ENCODE assay signal across 8 mouse cellular contexts in genomic region chr11:75679439-75680171, GRCm38 (mm10). TPM values are rescaled to one million over a fixed set of nuclear protein-coding genes. Genes with fewer than 3 reads are reported as not detected.
DNase-seq lines count a peak whose midpoint lies in the region; ATAC-seq and TF ChIP-seq lines count a peak whose summit lies in the region.

No protein-coding gene starts in this region.

- DNase-seq in adrenal gland, adult 18-20 months (ENCODE audit: low spot score in 2 of 2), result peak; percentile 54 to 62
- peak; percentile 76 for DNase-seq in kidney, postnatal 14 days
- no peak for DNase-seq in thymus, postnatal 10 days (ENCODE audit: low spot score in 2 of 2)

- no peaks in the 10 kb centered on the region for H3K9me3 ChIP-seq in ES-Bruce4 (replicated peaks; ENCODE audit: control insufficient read depth, insufficient read depth, low read length, poor library complexity, severe bottlenecking)
- no peaks in the 10 kb centered on the region; the same call in 1 of the 2 replicates for H3K9me3 ChIP-seq in heart, embryonic 16.5 days (replicated peaks; ENCODE audit: control insufficient read depth, low read length)
- H3K9me3 ChIP-seq in lung, embryonic 15.5 days, result no peaks in the 10 kb centered on the region

- no peak for TF ChIP-seq POLR2A in ES-Bruce4 (IDR thresholded peaks at IDR 0.05; ENCODE audit: insufficient read depth, low read length)
- TF ChIP-seq POLR2A in olfactory bulb, adult 2 months (IDR thresholded peaks at IDR 0.05; ENCODE audit: insufficient read depth, low read depth, low read length), result no peak

- TF ChIP-seq EP300 in ES-Bruce4 (IDR thresholded peaks at IDR 0.05; ENCODE audit: insufficient read depth, low read depth, low read length), result no peak

- H3K36me3 ChIP-seq in ES-Bruce4 (ENCODE audit: control insufficient read depth, insufficient read depth, low read length, poor library complexity, severe bottlenecking), result peaks cover 13% of the 10 kb centered on the region
- peaks cover 9% of the 10 kb centered on the region; the same call in 1 of the 2 replicates for H3K36me3 ChIP-seq in heart, embryonic 16.5 days (ENCODE audit: control insufficient read depth, insufficient read depth)
- peaks cover 17% of the 10 kb centered on the region for H3K36me3 ChIP-seq in lung, embryonic 15.5 days

- no peaks in the 10 kb centered on the region for H3K4me1 ChIP-seq in ES-Bruce4 (ENCODE audit: control insufficient read depth, insufficient read depth, low read length)
- H3K4me1 ChIP-seq in heart, embryonic 16.5 days (ENCODE audit: control insufficient read depth, insufficient read depth, low read length), result peaks cover 20% of the 10 kb centered on the region
- peaks cover 17% of the 10 kb centered on the region for H3K4me1 ChIP-seq in lung, embryonic 15.5 days
- peaks cover 2% of the 10 kb centered on the region; the same call in 1 of the 2 replicates for H3K4me1 ChIP-seq in olfactory bulb, adult 2 months (ENCODE audit: control insufficient read depth, insufficient read depth, low read length)

- no peaks in the 10 kb centered on the region for H3K27me3 ChIP-seq in ES-Bruce4 (ENCODE audit: control insufficient read depth, insufficient read depth, low read length, poor library complexity, severe bottlenecking)
- H3K27me3 ChIP-seq in heart, embryonic 16.5 days (ENCODE audit: control insufficient read depth, insufficient read depth, low read length), result no peaks in the 10 kb centered on the region
- no peaks in the 10 kb centered on the region for H3K27me3 ChIP-seq in lung, embryonic 15.5 days

- WGBS in heart, embryonic 16.5 days, result under 1% methylated on average over 43 of the region's 43 CpGs
- WGBS in lung, embryonic 15.5 days, result under 1% methylated on average over 43 of the region's 43 CpGs
- under 1% methylated on average over 43 of the region's 43 CpGs for WGBS in olfactory bulb, adult 2 months

- peak overlapping the region; percentile 97 for H3K4me3 ChIP-seq in ES-Bruce4 (ENCODE audit: low read depth, low read length)
- peak overlapping the region; percentile 99 for H3K4me3 ChIP-seq in heart, embryonic 16.5 days (ENCODE audit: low read length)
- peak overlapping the region; percentile 100 for H3K4me3 ChIP-seq in lung, embryonic 15.5 days
- peak overlapping the region; percentile 95 for H3K4me3 ChIP-seq in olfactory bulb, adult 2 months (ENCODE audit: insufficient read depth, low read depth, low read length)

- peak; percentile 61 for ATAC-seq in erythroid progenitor cell, adult 5-6 weeks (replicated peaks; ENCODE audit: low FRiP score, poor library complexity, severe bottlenecking)
- ATAC-seq in heart, embryonic 16.5 days (replicated peaks; ENCODE audit: extremely low read depth, insufficient read depth, low FRiP score), result peak; percentile 68
- peak; percentile 78 for ATAC-seq in lung, embryonic 15.5 days (ENCODE audit: borderline replicate concordance, extremely low read depth, low FRiP score, low TSS enrichment)

- no peak for TF ChIP-seq CTCF in ES-Bruce4 (IDR thresholded peaks at IDR 0.05; ENCODE audit: low read depth, low read length)
- no peak; the same call in 1 of the 2 replicates for TF ChIP-seq CTCF in olfactory bulb, adult 2 months (IDR thresholded peaks at IDR 0.05; ENCODE audit: insufficient read depth, low read depth, low read length)

- H3K9ac ChIP-seq in ES-Bruce4 (ENCODE audit: low read depth, poor library complexity, severe bottlenecking), result peak overlapping the region; percentile 93
- H3K9ac ChIP-seq in heart, embryonic 16.5 days (ENCODE audit: low read length), result peak overlapping the region; percentile 100
- peak overlapping the region; percentile 95 for H3K9ac ChIP-seq in lung, embryonic 15.5 days

- H3K27ac ChIP-seq in ES-Bruce4 (ENCODE audit: insufficient read depth, low read length), result peak overlapping the region; percentile 63
- H3K27ac ChIP-seq in heart, embryonic 16.5 days (ENCODE audit: low read length), result peak overlapping the region; percentile 98
- H3K27ac ChIP-seq in lung, embryonic 15.5 days, result peak overlapping the region; percentile 92
- H3K27ac ChIP-seq in olfactory bulb, adult 2 months (ENCODE audit: insufficient read depth, low read depth, low read length), result peak overlapping the region; percentile 83

- peak overlapping the region; percentile 92 for H3K4me2 ChIP-seq in heart, embryonic 16.5 days (ENCODE audit: low read depth, low read length)
- peak overlapping the region; percentile 78 for H3K4me2 ChIP-seq in lung, embryonic 15.5 days

RNA-seq across cellular contexts. Expression of gene Crk, which starts 0.5 kb away (rescaled TPM):
- polyA plus RNA-seq in ES-Bruce4 (2011; ENCODE audit: insufficient read depth, insufficient read length, low read depth, missing spikeins), result 86.0 and 91.5 TPM in 2 replicates
- 100 to 1,000 TPM; 115 to 132 TPM for total RNA-seq in adrenal gland, adult 18-20 months (2021)
- 32.1 and 41.5 TPM in 2 replicates for total RNA-seq in erythroid progenitor cell, adult 5-6 weeks (2015; ENCODE audit: low replicate concordance)
- 43.8 and 83.8 TPM in 2 replicates for total RNA-seq in erythroid progenitor cell, adult 5-6 weeks (2017; ENCODE audit: low replicate concordance)
- polyA plus RNA-seq in heart, embryonic 16.5 days (2015; fragmentation: Nextera tagmentation; extraction: Ambion mirVana), result 99.6 and 101 TPM in 2 replicates
- 113 and 118 TPM in 2 replicates for polyA plus RNA-seq in lung, embryonic 15.5 days (2015; fragmentation: Nextera tagmentation; extraction: Ambion mirVana)
- polyA plus RNA-seq in olfactory bulb, adult 2 months (2012; ENCODE audit: insufficient read depth, insufficient read length, low replicate concordance, missing spikeins), result not detected in 2 replicates

RNA-seq across cellular contexts. Expression of gene Myo1c, which starts 29.3 kb away (rescaled TPM):
- polyA plus RNA-seq in ES-Bruce4 (2011; ENCODE audit: insufficient read depth, insufficient read length, low read depth, missing spikeins), result 78.7 and 82.9 TPM in 2 replicates
- 100 to 1,000 TPM; 144 to 160 TPM for total RNA-seq in adrenal gland, adult 18-20 months (2021)
- 15.5 and 22.2 TPM in 2 replicates for total RNA-seq in erythroid progenitor cell, adult 5-6 weeks (2015; ENCODE audit: low replicate concordance)
- 17.3 and 21.2 TPM in 2 replicates for total RNA-seq in erythroid progenitor cell, adult 5-6 weeks (2017; ENCODE audit: low replicate concordance)
- 72.4 and 83.8 TPM in 2 replicates for polyA plus RNA-seq in heart, embryonic 16.5 days (2015; fragmentation: Nextera tagmentation; extraction: Ambion mirVana)
- polyA plus RNA-seq in lung, embryonic 15.5 days (2015; fragmentation: Nextera tagmentation; extraction: Ambion mirVana), result 71.2 and 78.8 TPM in 2 replicates
- polyA plus RNA-seq in olfactory bulb, adult 2 months (2012; ENCODE audit: insufficient read depth, insufficient read length, low replicate concordance, missing spikeins), result not detected in 2 replicates

RNA-seq across cellular contexts. Expression of gene Inpp5k, which starts 48.8 kb away (rescaled TPM):
- 20.5 and 22.6 TPM in 2 replicates for polyA plus RNA-seq in ES-Bruce4 (2011; ENCODE audit: insufficient read depth, insufficient read length, low read depth, missing spikeins)
- 10 to 100 TPM; 24.9 to 36.9 TPM for total RNA-seq in adrenal gland, adult 18-20 months (2021)
- 36.8 and 78.8 TPM in 2 replicates for total RNA-seq in erythroid progenitor cell, adult 5-6 weeks (2015; ENCODE audit: low replicate concordance)
- 38.4 and 46.3 TPM in 2 replicates for total RNA-seq in erythroid progenitor cell, adult 5-6 weeks (2017; ENCODE audit: low replicate concordance)
- polyA plus RNA-seq in heart, embryonic 16.5 days (2015; fragmentation: Nextera tagmentation; extraction: Ambion mirVana), result 29.1 and 31.1 TPM in 2 replicates
- polyA plus RNA-seq in lung, embryonic 15.5 days (2015; fragmentation: Nextera tagmentation; extraction: Ambion mirVana), result 26.0 TPM in 2 replicates
- polyA plus RNA-seq in olfactory bulb, adult 2 months (2012; ENCODE audit: insufficient read depth, insufficient read length, low replicate concordance, missing spikeins), result not detected in 2 replicates

RNA-seq across cellular contexts. Expression of gene Ywhae, which starts 53.1 kb away (rescaled TPM):
- 1,329 and 1,367 TPM in 2 replicates for polyA plus RNA-seq in ES-Bruce4 (2011; ENCODE audit: insufficient read depth, insufficient read length, low read depth, missing spikeins)
- 100 to 1,000 TPM; 639 to 647 TPM for total RNA-seq in adrenal gland, adult 18-20 months (2021)
- total RNA-seq in erythroid progenitor cell, adult 5-6 weeks (2015; ENCODE audit: low replicate concordance), result 147 and 149 TPM in 2 replicates
- total RNA-seq in erythroid progenitor cell, adult 5-6 weeks (2017; ENCODE audit: low replicate concordance), result 60.1 and 90.8 TPM in 2 replicates
- polyA plus RNA-seq in heart, embryonic 16.5 days (2015; fragmentation: Nextera tagmentation; extraction: Ambion mirVana), result 646 and 689 TPM in 2 replicates
- 953 and 961 TPM in 2 replicates for polyA plus RNA-seq in lung, embryonic 15.5 days (2015; fragmentation: Nextera tagmentation; extraction: Ambion mirVana)
- polyA plus RNA-seq in olfactory bulb, adult 2 months (2012; ENCODE audit: insufficient read depth, insufficient read length, low replicate concordance, missing spikeins), result 855 and 954 TPM in 2 replicates

Comparison
In these comparisons a context has a peak if more than half of its experiments do, and no peak if none do; other contexts are left out.
1. DNase-seq: peak in adrenal gland, adult 18-20 months (2 of 2) and kidney, postnatal 14 days (single experiment); none in thymus, postnatal 10 days (0 of 2).
2. RNA of gene Crk, which starts 0.5 kb away (polyA plus RNA-seq): 113 to 118 TPM in lung, embryonic 15.5 days, 99.6 to 101 TPM in heart, embryonic 16.5 days and 86.0 to 91.5 TPM in ES-Bruce4; not detected in olfactory bulb, adult 2 months; every median in the first group is over 10 times any median in the second.
3. Peak in every context shown above with its lines, with median percentiles within 50 percentile points of each other: H3K27ac ChIP-seq, H3K4me3 ChIP-seq, H3K9ac ChIP-seq and ATAC-seq.